Mouse (Mus musculus) gastrocnemius, postnatal 4 days (tissue): ENCODE data around the gene Efemp2. TPM values are rescaled to one million over a fixed set of nuclear protein-coding genes. Genes with fewer than 3 reads are reported as not detected.

Source experiments
- total RNA-seq, 2 experiments: library from RNA; stranded (reverse); gene quantifications; 2 replicates each; pipeline ENCODE4 v1.2.3; 2021

The Efemp2 gene
- total RNA-seq, 2 experiments from 2014 or later: 57.2 to 68.1 TPM

Other genes starting within 250 kb of the Efemp2 start
- gene Pacs1, start 200.8 kb upstream of the Efemp2 start, total RNA-seq: 10 to 100 TPM; 19.0 to 20.4 TPM
- 100 to 1,000 TPM; 114 to 120 TPM for gene Sf3b2, start 178.5 kb upstream of the Efemp2 start, total RNA-seq
- under 1 TPM; 0.18 to 0.22 TPM for gene Gal3st3, start 175.6 kb upstream of the Efemp2 start, total RNA-seq
- not detected for gene Catsper1, start 138.2 kb upstream of the Efemp2 start, total RNA-seq
- gene Cst6, start 124.4 kb upstream of the Efemp2 start, total RNA-seq: 1 to 10 TPM; 1.3 to 1.7 TPM
- gene Eif1ad, start 107.2 kb upstream of the Efemp2 start, total RNA-seq: 10 to 100 TPM; 23.7 to 23.8 TPM
- gene Banf1, start 106.8 kb upstream of the Efemp2 start, total RNA-seq: 100 to 1,000 TPM; 131 to 137 TPM
- 10 to 100 TPM; 53.3 to 56.8 TPM for gene Sart1, start 85.3 kb upstream of the Efemp2 start, total RNA-seq
- not detected for gene Tsga10ip, start 71.4 kb upstream of the Efemp2 start, total RNA-seq
- 100 to 1,000 TPM; 344 to 358 TPM for gene Drap1, start 49.0 kb upstream of the Efemp2 start, total RNA-seq
- 10 to 100 TPM; 52.0 to 55.7 TPM for gene AI837181, start 48.8 kb upstream of the Efemp2 start, total RNA-seq
- not detected for gene Fosl1, start 26.4 kb upstream of the Efemp2 start, total RNA-seq
- 1 to 10 TPM; 8.0 to 8.4 TPM for gene Ccdc85b, start 16.1 kb upstream of the Efemp2 start, total RNA-seq
- gene Fibp, start 13.3 kb upstream of the Efemp2 start, total RNA-seq: 10 to 100 TPM; 62.3 to 71.1 TPM
- under 1 TPM in 1 of 2 experiments, not detected in 1; 0.16 TPM for gene Ctsw, start 5.4 kb upstream of the Efemp2 start, total RNA-seq
- 10 to 100 TPM; 28.9 to 30.9 TPM for gene Mus81, start 14.4 kb downstream of the Efemp2 start, total RNA-seq
- gene Cfl1, start 16.5 kb downstream of the Efemp2 start, total RNA-seq: 100 to 1,000 TPM; 557 to 593 TPM
- gene 1700020D05Rik, start 29.8 kb downstream of the Efemp2 start, total RNA-seq: 1 to 10 TPM; 1.3 to 1.8 TPM
- 1 to 10 TPM; 8.4 to 9.3 TPM for gene Snx32, start 36.6 kb downstream of the Efemp2 start, total RNA-seq
- not detected for gene Ovol1, start 86.7 kb downstream of the Efemp2 start, total RNA-seq
- 1 to 10 TPM; 3.1 to 3.2 TPM for gene Ap5b1, start 94.1 kb downstream of the Efemp2 start, total RNA-seq
- gene Rnaseh2c, start 127.9 kb downstream of the Efemp2 start, total RNA-seq: 10 to 100 TPM; 55.2 to 67.2 TPM
- 10 to 100 TPM; 50.1 to 54.4 TPM for gene Kat5, start 136.3 kb downstream of the Efemp2 start, total RNA-seq
- 10 to 100 TPM; 35.9 to 39.1 TPM for gene Rela, start 163.5 kb downstream of the Efemp2 start, total RNA-seq
- 10 to 100 TPM; 47.7 to 52.2 TPM for gene Sipa1, start 189.8 kb downstream of the Efemp2 start, total RNA-seq
- 10 to 100 TPM; 29.7 to 30.2 TPM for gene Map3k11, start 214.8 kb downstream of the Efemp2 start, total RNA-seq
- 10 to 100 TPM; 37.1 to 40.5 TPM for gene Pcnx3, start 215.0 kb downstream of the Efemp2 start, total RNA-seq
- gene Kcnk7, start 230.4 kb downstream of the Efemp2 start, total RNA-seq: not detected